Mouse (Mus musculus): ENCODE data around the gene Tead1.

- TF ChIP-seq EP300 (optimal IDR thresholded peaks at IDR 0.05): peak; percentile 46
- peak; percentile 7; the same call in 1 of the 2 replicates for TF ChIP-seq CTCF (IDR thresholded peaks at IDR 0.05; ENCODE audit: low read depth)
These were observed 18.2 kb downstream of the Tead1 start for GRCm38 (mm10) chr7:112697162-112697841.
